Mouse (Mus musculus): Measurements from ENCODE around the gene Gm21992. TPM values are rescaled to one million over a fixed set of nuclear protein-coding genes. Genes with fewer than 3 reads are reported as not detected.
"Not testable (repeated sequence)": the region's sequence is repeated elsewhere in the genome, so short reads cannot be mapped to it uniquely, and the experiment has no call there.

Gene Gm21992
- total and polyA plus RNA-seq, 2 experiments = 4.8 to 23.6 TPM

GRCm38 (mm10) chr19:4829156-4829555 lies 17.7 kb upstream of the Gm21992 start:
- H3K27ac ChIP-seq (replicated peaks; ENCODE audit: insufficient read depth, low read depth, low read length) = peak overlapping the region; percentile 83
- H3K9ac ChIP-seq (ENCODE audit: low read depth, low read length) = no peak overlapping the region
- peaks cover 25% of the 10 kb centered on the region for H3K4me1 ChIP-seq (ENCODE audit: control insufficient read depth, insufficient read depth, low read length)
- H3K79me2 ChIP-seq (ENCODE audit: control insufficient read depth, insufficient read depth, low read length) = peaks cover 18% of the 10 kb centered on the region
- WGBS = 26% methylated on average over 7 of the region's 7 CpGs
- H3K4me3 ChIP-seq (ENCODE audit: insufficient read depth, low read depth, low read length) = no peak overlapping the region
- H3K27me3 ChIP-seq (ENCODE audit: control insufficient read depth, insufficient read depth, low read length) = no peaks in the 10 kb centered on the region
- no peak for TF ChIP-seq CTCF (IDR thresholded peaks at IDR 0.05; ENCODE audit: low read depth, low read length)
- no peak for TF ChIP-seq POLR2A (IDR thresholded peaks at IDR 0.05; ENCODE audit: extremely low read depth, insufficient read depth, low read length)
- peaks cover 70% of the 10 kb centered on the region for H3K36me3 ChIP-seq (ENCODE audit: control insufficient read depth, insufficient read depth, low read length)
- DNase-seq (ENCODE audit: extremely low read depth, low read depth, low spot score) = peak; percentile 93

- DNase-seq (ENCODE audit: extremely low read depth, low read depth, low spot score) = peak; percentile 85
- Histone ChIP-seq H3K9ac (ENCODE audit: low read depth, low read length) (peak overlapping the region; percentile 20; the same call in 1 of the 2 replicates), H3K36me3 (ENCODE audit: control insufficient read depth, insufficient read depth, low read length) (peaks cover 67% of the 10 kb centered on the region), H3K4me1 (ENCODE audit: control insufficient read depth, insufficient read depth, low read length) (peaks cover 22% of the 10 kb centered on the region), H3K27me3 (ENCODE audit: control insufficient read depth, insufficient read depth, low read length) (no peaks in the 10 kb centered on the region), H3K27ac (replicated peaks; ENCODE audit: insufficient read depth, low read depth, low read length) (peak overlapping the region; percentile 83), H3K79me2 (ENCODE audit: control insufficient read depth, insufficient read depth, low read length) (peaks cover 16% of the 10 kb centered on the region), H3K4me3 (ENCODE audit: insufficient read depth, low read depth, low read length) (no peak overlapping the region)
- 21% methylated on average over 16 of the region's 16 CpGs for WGBS
- no peak for TF ChIP-seq CTCF (IDR thresholded peaks at IDR 0.05; ENCODE audit: low read depth, low read length)
These were observed 17.2 kb upstream of the Gm21992 start for GRCm38 (mm10) chr19:4828444-4829114.

GRCm38 (mm10) chr19:4820678-4821303 lies 9.4 kb upstream of the Gm21992 start:
- Histone ChIP-seq H3K27me3 (ENCODE audit: control insufficient read depth, insufficient read depth, low read length) (no peaks in the 10 kb centered on the region), H3K4me3 (ENCODE audit: insufficient read depth, low read depth, low read length) (no peak overlapping the region), H3K27ac (replicated peaks; ENCODE audit: insufficient read depth, low read depth, low read length) (peak overlapping the region; percentile 43), H3K4me1 (ENCODE audit: control insufficient read depth, insufficient read depth, low read length) (peaks cover 9% of the 10 kb centered on the region), H3K36me3 (ENCODE audit: control insufficient read depth, insufficient read depth, low read length) (peaks cover 16% of the 10 kb centered on the region), H3K9ac (ENCODE audit: low read depth, low read length) (no peak overlapping the region), H3K79me2 (ENCODE audit: control insufficient read depth, insufficient read depth, low read length) (no peaks in the 10 kb centered on the region)
- peak; percentile 98 for DNase-seq (ENCODE audit: extremely low read depth, low read depth, low spot score)
- TF ChIP-seq POLR2A (IDR thresholded peaks at IDR 0.05; ENCODE audit: extremely low read depth, insufficient read depth, low read length) (no peak), CTCF (IDR thresholded peaks at IDR 0.05; ENCODE audit: low read depth, low read length) (no peak)
- WGBS = 12% methylated on average over 5 of the region's 5 CpGs

GRCm38 (mm10) chr19:4817182-4817835 lies 5.9 kb upstream of the Gm21992 start:
- WGBS = 30% methylated on average over 1 of the region's 1 CpGs
- TF ChIP-seq CTCF (IDR thresholded peaks at IDR 0.05; ENCODE audit: low read depth, low read length) (no peak), POLR2A (IDR thresholded peaks at IDR 0.05; ENCODE audit: extremely low read depth, insufficient read depth, low read length) (no peak)
- no peak overlapping the region for H3K4me3 ChIP-seq (ENCODE audit: insufficient read depth, low read depth, low read length)
- peaks cover 9% of the 10 kb centered on the region for H3K4me1 ChIP-seq (ENCODE audit: control insufficient read depth, insufficient read depth, low read length)
- peak; percentile 55 for DNase-seq (ENCODE audit: extremely low read depth, low read depth, low spot score)
- H3K27me3 ChIP-seq (ENCODE audit: control insufficient read depth, insufficient read depth, low read length) = no peaks in the 10 kb centered on the region
- H3K9ac ChIP-seq (ENCODE audit: low read depth, low read length) = no peak overlapping the region
- H3K27ac ChIP-seq (replicated peaks; ENCODE audit: insufficient read depth, low read depth, low read length) = no peak overlapping the region
- no peaks in the 10 kb centered on the region for H3K36me3 ChIP-seq (ENCODE audit: control insufficient read depth, insufficient read depth, low read length)
- H3K79me2 ChIP-seq (ENCODE audit: control insufficient read depth, insufficient read depth, low read length) = no peaks in the 10 kb centered on the region; the same call in 1 of the 2 replicates

- no peaks in the 10 kb centered on the region for H3K27me3 ChIP-seq (ENCODE audit: control insufficient read depth, insufficient read depth, low read length)
- no peaks in the 10 kb centered on the region for H3K36me3 ChIP-seq (ENCODE audit: control insufficient read depth, insufficient read depth, low read length)
- no peak overlapping the region for H3K9ac ChIP-seq (ENCODE audit: low read depth, low read length)
- TF ChIP-seq CTCF (IDR thresholded peaks at IDR 0.05; ENCODE audit: low read depth, low read length) (peak; percentile 59), POLR2A (IDR thresholded peaks at IDR 0.05; ENCODE audit: extremely low read depth, insufficient read depth, low read length) (no peak)
- 87% methylated on average over 6 of the region's 6 CpGs for WGBS
- no peak overlapping the region for H3K27ac ChIP-seq (replicated peaks; ENCODE audit: insufficient read depth, low read depth, low read length)
- no peak overlapping the region for H3K4me3 ChIP-seq (ENCODE audit: insufficient read depth, low read depth, low read length)
- no peak for DNase-seq (ENCODE audit: extremely low read depth, low read depth, low spot score)
- peaks cover 20% of the 10 kb centered on the region for H3K4me1 ChIP-seq (ENCODE audit: control insufficient read depth, insufficient read depth, low read length)
- peaks cover 23% of the 10 kb centered on the region; the same call in 1 of the 2 replicates for H3K79me2 ChIP-seq (ENCODE audit: control insufficient read depth, insufficient read depth, low read length)
These were observed 1.6 kb upstream of the Gm21992 start for GRCm38 (mm10) chr19:4813015-4813414.

- not testable (repeated sequence) for H3K27me3 ChIP-seq (ENCODE audit: control insufficient read depth, insufficient read depth, low read length); H3K9ac ChIP-seq (ENCODE audit: low read depth, low read length); DNase-seq (ENCODE audit: extremely low read depth, low read depth, low spot score); H3K27ac ChIP-seq (replicated peaks; ENCODE audit: insufficient read depth, low read depth, low read length); H3K36me3 ChIP-seq (ENCODE audit: control insufficient read depth, insufficient read depth, low read length)
- 79% methylated on average over 8 of the region's 8 CpGs for WGBS
- Histone ChIP-seq H3K4me1 (ENCODE audit: control insufficient read depth, insufficient read depth, low read length) (peaks cover 20% of the 10 kb centered on the region), H3K79me2 (ENCODE audit: control insufficient read depth, insufficient read depth, low read length) (peaks cover 25% of the 10 kb centered on the region; the same call in 1 of the 2 replicates), H3K4me3 (ENCODE audit: insufficient read depth, low read depth, low read length) (0 out of 2 replicates have a peak overlapping the region, but pooled peaks have one; percentile 77)
These were observed 1.0 kb upstream of the Gm21992 start for GRCm38 (mm10) chr19:4812334-4812949.

Data from liver, adult 2 months (tissue).